Mouse (Mus musculus): Measurements from ENCODE around the gene Nfia. TPM values are rescaled to one million over a fixed set of nuclear protein-coding genes. Genes with fewer than 3 reads are reported as not detected.

Gene Nfia
- total RNA-seq, 2 experiments from 2014 or later: 3.5 to 14.0 TPM

- ATAC-seq (replicated peaks; ENCODE audit: poor library complexity, severe bottlenecking): no peak
These were observed 83.3 kb downstream of the Nfia start for GRCm38 (mm10) chr4:97855712-97856420.

DNA sequence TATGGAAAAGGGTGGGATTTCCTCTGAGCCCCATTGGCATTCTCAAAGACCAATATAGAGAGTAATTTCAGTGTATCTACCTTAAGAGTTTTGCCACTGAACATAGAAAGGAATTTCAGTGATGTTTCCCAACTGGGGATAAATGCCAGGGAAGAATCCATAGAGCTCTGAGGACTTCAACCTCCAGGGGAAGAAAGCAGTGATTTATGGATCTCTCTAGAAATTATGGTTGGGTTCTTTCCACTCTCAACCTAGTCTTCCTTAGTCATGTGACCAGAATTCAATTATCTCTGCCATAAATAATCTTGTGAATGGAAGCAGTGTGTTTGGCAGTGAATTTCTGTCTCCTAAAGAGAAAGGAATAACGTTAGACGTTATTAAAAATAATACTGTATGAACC, 85.0 kb downstream of the Nfia start:
- ATAC-seq (replicated peaks; ENCODE audit: poor library complexity, severe bottlenecking): no peak

- peak; percentile 30; the same call in 1 of the 2 replicates for ATAC-seq (replicated peaks; ENCODE audit: poor library complexity, severe bottlenecking)
These were observed 86.9 kb downstream of the Nfia start for GRCm38 (mm10) chr4:97859431-97859830.

GRCm38 (mm10) chr4:97860376-97860775, 87.8 kb downstream of the Nfia start:
- ATAC-seq (replicated peaks; ENCODE audit: poor library complexity, severe bottlenecking): no peak

GRCm38 (mm10) chr4:97860791-97861344, 88.3 kb downstream of the Nfia start:
- no peak for ATAC-seq (replicated peaks; ENCODE audit: poor library complexity, severe bottlenecking)

DNA sequence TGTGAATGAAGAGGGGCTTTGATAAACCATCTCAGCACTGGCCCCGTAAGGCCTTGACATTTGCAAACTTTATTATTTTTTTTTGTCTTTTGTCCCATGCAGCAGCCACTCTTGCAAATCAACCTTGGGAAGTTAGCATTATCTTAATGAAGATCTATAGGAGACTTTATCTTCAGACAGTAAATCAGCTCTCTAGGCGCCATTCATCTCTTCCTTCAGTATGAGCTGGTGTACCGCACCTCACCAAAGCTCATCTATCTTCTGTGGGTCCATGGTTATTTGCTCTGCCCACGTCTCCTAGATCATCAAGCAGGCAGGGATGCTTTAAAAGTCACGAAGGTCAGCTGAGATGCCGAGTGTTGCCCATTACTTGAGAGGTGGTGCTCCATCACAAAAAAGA, 89.8 kb downstream of the Nfia start:
- ATAC-seq (replicated peaks; ENCODE audit: poor library complexity, severe bottlenecking): no peak

- ATAC-seq (replicated peaks; ENCODE audit: poor library complexity, severe bottlenecking): no peak
These were observed 91.7 kb downstream of the Nfia start for GRCm38 (mm10) chr4:97864276-97864675.

GRCm38 (mm10) chr4:97865410-97865953, 92.9 kb downstream of the Nfia start:
- ATAC-seq (replicated peaks; ENCODE audit: poor library complexity, severe bottlenecking): no peak

GRCm38 (mm10) chr4:97866463-97866862, 93.9 kb downstream of the Nfia start:
- no peak for ATAC-seq (replicated peaks; ENCODE audit: poor library complexity, severe bottlenecking)

GRCm38 (mm10) chr4:97868307-97868937, 95.9 kb downstream of the Nfia start:
- no peak for ATAC-seq (replicated peaks; ENCODE audit: poor library complexity, severe bottlenecking)

DNA sequence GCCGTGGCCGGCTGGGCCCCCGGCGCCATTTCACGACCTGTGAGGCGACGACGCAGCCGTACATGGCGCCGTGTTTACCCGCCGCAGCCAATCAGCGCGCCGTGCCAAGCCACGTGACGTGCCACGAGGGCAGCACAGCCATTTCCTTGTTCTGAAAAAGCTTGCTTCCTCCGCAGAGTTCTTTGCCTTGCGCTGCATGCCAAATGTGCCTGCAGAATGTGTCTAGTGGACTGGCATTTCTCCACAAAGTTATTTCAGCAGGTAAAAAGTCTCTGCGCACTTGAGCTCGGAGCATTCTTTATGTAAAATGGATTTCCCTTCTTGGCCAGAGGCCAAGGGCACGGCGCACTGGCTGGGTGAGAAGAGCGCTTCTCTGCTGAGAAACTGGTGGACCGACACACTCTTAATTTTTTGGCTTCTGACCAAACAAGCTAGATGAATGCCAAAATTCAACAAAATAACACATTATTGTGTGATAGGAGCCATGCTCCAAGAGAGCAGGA, 96.5 kb downstream of the Nfia start:
- 0 out of 2 replicates have a peak, but pooled peaks have one; percentile 12 for ATAC-seq (replicated peaks; ENCODE audit: poor library complexity, severe bottlenecking)

GRCm38 (mm10) chr4:97869451-97869850, 96.9 kb downstream of the Nfia start:
- ATAC-seq (replicated peaks; ENCODE audit: poor library complexity, severe bottlenecking): no peak

DNA sequence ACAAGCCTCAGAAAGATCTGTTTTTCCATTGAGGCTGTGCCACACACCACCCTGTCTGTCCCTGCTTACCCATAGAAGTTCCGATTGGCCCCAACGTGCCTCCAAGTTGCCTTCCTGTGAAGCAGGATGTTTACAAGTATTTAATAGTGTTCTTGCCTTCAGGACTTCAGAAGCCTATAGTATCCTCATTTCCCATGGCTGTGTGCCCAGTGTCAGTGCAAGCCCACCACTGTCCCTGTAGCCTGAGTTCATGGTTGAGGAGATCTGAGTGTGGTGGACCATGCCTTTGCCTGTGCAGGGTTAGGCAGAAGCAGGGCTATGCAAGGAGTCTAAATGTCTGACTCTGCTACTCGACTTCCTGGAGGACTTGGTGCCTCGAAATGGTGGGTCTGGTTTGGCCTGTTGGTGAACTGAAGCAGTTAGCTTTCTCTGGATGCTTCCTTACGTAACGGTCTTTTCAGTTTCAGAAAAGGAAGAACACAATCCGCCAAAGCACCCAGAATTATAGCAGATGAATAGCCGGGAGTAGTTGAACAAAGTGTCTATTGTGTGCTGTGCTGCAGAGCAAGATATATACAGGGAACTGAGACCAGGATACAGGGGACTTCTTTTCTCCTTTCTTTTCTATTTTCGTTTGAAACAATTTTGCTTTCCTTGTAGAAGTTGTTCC, 99.4 kb downstream of the Nfia start:
- no peak for ATAC-seq (replicated peaks; ENCODE audit: poor library complexity, severe bottlenecking)

DNA sequence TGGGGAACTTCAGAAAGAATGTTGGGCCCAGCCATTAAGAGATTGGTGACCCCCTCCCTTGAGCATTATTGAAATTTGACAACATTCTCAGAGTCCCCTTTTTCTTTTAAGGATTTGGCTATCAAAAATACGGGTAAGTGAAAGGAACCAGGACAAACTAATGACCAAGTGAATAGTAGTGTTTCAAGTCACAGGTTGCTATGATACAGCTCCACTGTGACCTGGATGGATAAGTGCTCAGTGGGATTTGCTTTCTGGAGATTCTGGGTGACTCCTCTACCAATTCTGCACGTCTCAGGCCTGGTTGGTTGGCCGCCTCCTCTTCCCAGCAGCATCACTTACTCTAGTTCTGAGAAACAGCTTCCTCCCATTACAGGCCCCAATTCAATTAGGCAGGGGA, 102.4 kb downstream of the Nfia start:
- ATAC-seq (replicated peaks; ENCODE audit: poor library complexity, severe bottlenecking): no peak

GRCm38 (mm10) chr4:97875901-97876300, 103.4 kb downstream of the Nfia start:
- ATAC-seq (replicated peaks; ENCODE audit: poor library complexity, severe bottlenecking): no peak

DNA sequence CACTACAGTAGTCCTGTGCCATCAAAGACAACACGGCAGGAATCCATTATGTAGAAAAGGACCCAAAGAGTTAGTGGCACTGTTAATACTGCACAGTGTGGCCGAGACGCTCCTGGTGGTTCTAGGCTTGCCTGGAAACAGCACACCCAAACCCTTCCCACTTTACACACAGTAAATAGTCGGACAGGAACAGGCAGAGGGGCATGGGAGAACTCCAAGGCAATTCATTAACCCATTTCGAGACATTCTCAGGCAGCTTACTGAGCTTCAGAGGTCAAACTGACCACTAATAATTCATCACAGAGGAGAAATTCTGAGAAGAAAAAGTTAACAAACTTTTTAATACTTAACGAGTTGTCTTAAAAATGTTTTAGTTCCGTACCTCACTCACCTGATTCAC, 107.2 kb downstream of the Nfia start:
- no peak for ATAC-seq (replicated peaks; ENCODE audit: poor library complexity, severe bottlenecking)

GRCm38 (mm10) chr4:97880120-97881055, 107.9 kb downstream of the Nfia start:
- ATAC-seq (replicated peaks; ENCODE audit: poor library complexity, severe bottlenecking): no peak

DNA sequence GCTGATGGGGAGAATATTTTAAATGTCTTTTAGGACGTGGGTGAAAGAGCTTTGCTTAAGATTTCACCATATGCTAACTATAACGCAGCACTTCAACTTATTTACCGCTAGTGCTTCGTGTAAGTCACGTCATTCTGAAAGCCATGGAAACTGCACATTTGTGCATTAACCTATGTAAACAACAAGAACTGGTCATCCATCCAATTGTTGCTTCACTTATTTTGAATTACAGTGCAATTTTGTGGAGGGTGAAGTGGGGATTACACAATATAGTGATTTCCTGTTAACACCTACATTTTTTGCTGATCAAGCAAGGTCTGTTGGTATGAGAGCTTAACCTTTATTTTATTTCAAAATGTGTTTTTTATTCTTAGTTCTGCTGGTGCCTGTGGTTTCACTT, 113.0 kb downstream of the Nfia start:
- peak; percentile 87 for ATAC-seq (replicated peaks; ENCODE audit: poor library complexity, severe bottlenecking)

DNA sequence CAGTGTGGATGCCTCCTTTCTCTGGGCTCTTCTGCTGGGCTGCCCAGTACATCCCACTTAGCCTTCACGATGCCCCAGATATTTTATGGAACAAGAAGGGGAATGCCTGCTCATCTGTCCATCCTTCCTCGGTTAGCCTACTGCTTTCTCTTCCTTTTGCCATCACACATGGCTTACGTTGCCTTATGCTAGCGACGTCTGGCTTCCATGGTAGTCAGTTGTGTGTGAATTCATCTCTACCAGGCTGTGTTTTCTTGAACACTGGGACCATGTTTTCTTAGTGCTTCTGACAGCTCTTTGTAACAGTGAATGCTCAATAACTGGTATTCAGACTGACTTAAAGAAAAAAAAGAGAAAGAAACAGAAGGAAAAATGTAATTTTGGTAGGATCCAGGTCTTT, 113.7 kb downstream of the Nfia start:
- ATAC-seq (replicated peaks; ENCODE audit: poor library complexity, severe bottlenecking): no peak

GRCm38 (mm10) chr4:97887228-97887627, 114.7 kb downstream of the Nfia start:
- ATAC-seq (replicated peaks; ENCODE audit: poor library complexity, severe bottlenecking): no peak

All from granulocyte monocyte progenitor cell, adult 5-6 weeks (primary cell).